Mouse (Mus musculus) heart, embryonic 11.5 days (tissue): ENCODE measurements around the gene Spata32. TPM values are rescaled to one million over a fixed set of nuclear protein-coding genes. Genes with fewer than 3 reads are reported as not detected.

Experiments used
- ATAC-seq: fragments of 200-750 bp; cut with Nextera tagmentation; replicated peaks from 2 replicates; pipeline ENCODE4 v1.8.0; 2017; ENCODE audit warnings: moderate library complexity; ENCODE audit not compliant: insufficient number of reproducible peaks, low FRiP score, low TSS enrichment
- H3K27ac ChIP-seq: fragments of 300-500 bp; sonication (generic); 2 replicates; pipeline ENCODE4 v1.5.1; 2014; ENCODE audit warnings: mild to moderate bottlenecking, low read depth, low read length
- H3K27me3 ChIP-seq: fragments of 300-500 bp; sonication (generic); 2 replicates; pipeline ENCODE4 v1.6.1; 2014; ENCODE audit warnings: mild to moderate bottlenecking, low read length, mixed read lengths; ENCODE audit not compliant: control insufficient read depth, insufficient read depth
- H3K36me3 ChIP-seq: fragments of 300-500 bp; sonication (generic); 2 replicates; pipeline ENCODE4 v1.6.1; 2014; ENCODE audit warnings: mild to moderate bottlenecking, low read length, moderate library complexity, mixed read lengths; ENCODE audit not compliant: control insufficient read depth, insufficient read depth
- H3K4me1 ChIP-seq: fragments of 300-500 bp; sonication (generic); 2 replicates; pipeline ENCODE4 v1.6.1; 2014; ENCODE audit warnings: low read length; ENCODE audit not compliant: control insufficient read depth, insufficient read depth
- H3K4me2 ChIP-seq: fragments of 300-500 bp; sonication (generic); 2 replicates; pipeline ENCODE4 v1.6.1; 2014; ENCODE audit warnings: mild to moderate bottlenecking, moderate library complexity
- H3K4me3 ChIP-seq: fragments of 300-500 bp; sonication (generic); 2 replicates; pipeline ENCODE4 v1.5.1; 2014; ENCODE audit warnings: low read depth, low read length
- H3K9ac ChIP-seq: fragments of 300-500 bp; sonication (generic); 2 replicates; pipeline ENCODE4 v1.6.1; 2014; ENCODE audit warnings: mild to moderate bottlenecking, low read depth, low read length, moderate library complexity
- H3K9me3 ChIP-seq: fragments of 300-500 bp; sonication (generic); replicated peaks from 2 replicates; pipeline ENCODE4 v1.6.1; 2016; ENCODE audit warnings: low read length; ENCODE audit not compliant: control insufficient read depth
- WGBS: fragments of 180-500 bp; shearing (Covaris S2); extraction: QIAGEN DNeasy Blood & Tissue Kit; methylation state at CpG from one replicate; pipeline ENCODE4 v1.1.7; 2014; ENCODE audit not compliant: insufficient replicate concordance; 5-methylcytosine and 5-hydroxymethylcytosine counted together
- polyA plus RNA-seq: library from polyadenylated mRNA; unstranded; fragments of >200 nt; fragmentation: Nextera tagmentation; extraction: Ambion mirVana; gene quantifications from 2 replicates; pipeline ENCODE4 v1.2.1, GENCODE M21; 2014

Gene Spata32
- not detected in 2 replicates for polyA plus RNA-seq

DNA sequence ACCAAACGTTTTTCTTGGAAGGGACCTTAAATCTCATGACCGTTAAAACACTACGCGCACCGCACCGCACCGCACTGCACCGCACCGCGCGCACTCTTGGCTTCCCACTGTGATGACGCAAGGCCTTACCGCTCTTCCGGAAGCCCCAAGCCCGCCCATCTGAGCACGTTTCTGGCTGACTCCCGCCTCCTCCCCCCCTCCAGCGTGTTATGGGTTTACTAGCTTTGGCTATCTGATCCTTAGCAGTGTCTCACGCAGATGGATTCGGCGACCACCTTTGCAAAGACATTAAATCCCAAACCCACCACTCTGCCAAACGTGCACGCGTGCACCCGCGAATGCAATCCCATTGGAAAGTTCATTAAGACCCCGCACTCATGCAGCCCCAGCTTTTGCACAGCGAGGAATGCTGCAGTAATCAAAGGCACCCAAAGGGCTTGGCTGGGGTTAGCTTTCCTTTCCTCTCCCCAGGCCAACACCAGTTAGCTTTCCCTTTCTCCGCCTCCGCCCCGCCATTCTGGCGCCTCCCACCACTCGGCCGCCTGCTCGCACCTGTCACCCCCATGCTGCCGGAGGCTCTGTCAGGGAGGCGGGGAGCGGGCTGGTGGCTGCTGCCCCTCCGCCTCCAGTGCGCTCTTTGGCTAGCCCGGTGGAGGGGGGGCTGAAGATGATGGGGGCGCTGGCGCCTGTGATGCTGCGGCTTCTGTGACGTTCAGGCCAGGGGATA, at the start of gene Spata32:
Spata32 (minus strand) TSS at position 643 of the 727 bp plus-strand sequence.
- no peaks in the 10 kb centered on the region for H3K36me3 ChIP-seq
- H3K27me3 ChIP-seq = peaks cover 15% of the 10 kb centered on the region
- 3% methylated on average over 45 of the region's 45 CpGs for WGBS
- H3K9ac ChIP-seq = peak within 1 kb of the TSS; percentile 62; the same call in 1 of the 2 replicates
- H3K27ac ChIP-seq = no peak within 1 kb of the TSS
- H3K4me2 ChIP-seq = peak within 1 kb of the TSS; percentile 96
- peak within 1 kb of the TSS; percentile 53 for H3K4me3 ChIP-seq
- H3K9me3 ChIP-seq = no peaks in the 10 kb centered on the region
- peak; percentile 44; the same call in 1 of the 2 replicates for ATAC-seq
- H3K4me1 ChIP-seq = 0 out of 2 replicates have a peak, but pooled peaks cover 5% of the 10 kb centered on the region

DNA sequence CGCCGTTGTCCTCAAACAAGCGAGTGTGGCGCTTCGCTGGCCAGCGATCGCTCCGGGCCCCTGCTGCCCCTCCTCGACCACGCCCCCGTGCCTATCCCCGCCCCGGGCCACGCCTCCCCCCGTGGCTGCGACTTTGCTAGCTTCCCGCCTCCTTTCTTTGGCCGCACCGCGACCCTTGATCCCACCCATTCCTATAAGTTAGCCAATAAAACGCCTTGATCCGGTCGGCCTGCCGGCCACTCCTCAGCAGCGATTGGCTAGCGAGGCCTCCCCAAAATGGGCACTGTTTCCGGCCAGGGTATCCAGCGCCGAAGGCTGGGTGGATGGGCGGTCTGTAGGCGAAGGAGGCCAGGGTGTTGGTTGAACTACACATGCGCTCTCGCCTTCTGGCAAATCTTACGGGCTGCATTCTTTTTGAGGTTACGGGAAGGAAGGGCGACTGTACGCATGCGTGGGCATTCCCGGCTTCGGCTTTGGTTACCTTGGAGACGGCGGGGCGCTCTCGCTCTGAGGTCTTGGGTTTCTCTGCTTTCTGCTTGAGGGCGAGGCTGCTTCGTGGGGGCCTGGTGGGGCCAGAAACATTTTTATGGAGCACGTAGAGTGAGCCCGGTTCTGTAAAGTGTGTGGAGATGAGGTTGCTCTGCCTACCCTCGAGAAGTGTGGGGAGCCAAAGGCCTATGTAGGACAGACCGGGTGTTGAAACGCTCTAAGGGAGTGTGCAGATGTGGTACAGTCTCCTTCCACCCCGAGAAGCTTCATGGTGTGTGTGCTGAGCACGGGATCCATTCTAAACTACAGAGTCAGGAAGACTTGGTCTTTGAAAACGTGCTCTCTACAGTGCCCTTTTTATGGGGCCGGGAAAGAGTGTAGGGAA, 49.4 kb upstream of the Spata32 start, which contains the start of gene Map3k14:
Map3k14 (minus strand) TSS at position 127 of the 874 bp plus-strand sequence.
- peak; percentile 98 for ATAC-seq
- H3K36me3 ChIP-seq = no peaks in the 10 kb centered on the region
- H3K27me3 ChIP-seq = no peaks in the 10 kb centered on the region
- H3K9me3 ChIP-seq = no peaks in the 10 kb centered on the region
- H3K4me3 ChIP-seq = peak within 1 kb of the TSS; percentile 65
- 2% methylated on average over 55 of the region's 55 CpGs for WGBS
- H3K4me2 ChIP-seq = peak within 1 kb of the TSS; percentile 87
- H3K4me1 ChIP-seq = peaks cover 13% of the 10 kb centered on the region
- peak within 1 kb of the TSS; percentile 74 for H3K27ac ChIP-seq
- H3K9ac ChIP-seq = peak within 1 kb of the TSS; percentile 77

DNA sequence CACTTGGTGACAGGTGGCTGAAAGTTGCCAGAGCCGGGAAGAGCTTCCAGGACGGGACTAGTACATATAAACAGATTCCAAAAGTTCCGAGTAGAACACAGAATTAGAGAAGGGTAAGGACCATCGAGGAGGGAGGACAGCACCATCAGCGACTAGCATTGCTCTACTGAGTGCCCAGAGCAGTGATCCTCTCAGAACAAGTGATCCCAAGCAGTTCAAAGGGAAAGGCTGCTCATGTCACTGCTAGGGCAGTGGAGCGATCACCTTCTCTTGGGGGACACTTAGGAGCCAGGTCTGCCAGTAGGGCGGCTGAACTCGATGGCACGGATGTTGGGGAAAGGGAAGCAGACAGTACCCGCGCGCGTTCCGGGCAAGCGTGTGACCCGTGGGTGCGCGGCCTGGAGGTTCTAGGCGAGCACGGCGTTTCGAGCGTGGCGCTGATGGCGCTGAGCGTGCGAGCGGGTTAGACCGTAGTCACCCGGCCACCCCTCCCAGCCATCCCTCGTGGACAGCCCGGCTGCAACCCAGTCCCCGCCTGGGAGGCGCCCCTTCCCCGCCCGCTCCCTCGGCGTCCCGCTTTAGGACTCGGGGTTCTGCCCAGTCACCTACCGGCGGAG, 48.6 kb upstream of the Spata32 start:
- Histone ChIP-seq H3K9me3 (no peaks in the 10 kb centered on the region), H3K27me3 (no peaks in the 10 kb centered on the region), H3K27ac (peak overlapping the region; percentile 70), H3K9ac (peak overlapping the region; percentile 77), H3K4me3 (peak overlapping the region; percentile 65), H3K4me1 (peaks cover 19% of the 10 kb centered on the region), H3K36me3 (no peaks in the 10 kb centered on the region), H3K4me2 (peak overlapping the region; percentile 87)
- ATAC-seq = 0 out of 2 replicates have a peak, but pooled peaks have one; percentile 0
- WGBS = under 1% methylated on average over 42 of the region's 42 CpGs

DNA sequence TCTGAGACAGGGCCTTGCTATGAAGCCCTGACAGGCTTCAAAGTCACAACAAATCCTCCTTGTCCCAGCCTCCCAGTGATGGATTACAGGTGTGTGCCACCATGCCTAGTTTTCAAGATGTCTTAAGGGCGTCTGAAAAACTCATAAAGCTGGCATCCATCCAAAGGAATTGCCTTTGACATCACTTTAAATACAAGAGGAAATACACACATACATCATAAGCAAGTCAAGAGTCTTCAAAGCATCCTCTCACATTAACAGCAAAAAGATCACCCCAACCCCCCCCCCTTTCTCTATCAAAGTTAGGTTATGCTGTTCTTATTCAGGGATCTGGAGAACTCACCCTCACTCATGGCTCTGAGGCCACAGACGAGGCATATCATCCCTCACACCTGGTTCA, 47.6 kb upstream of the Spata32 start:
- H3K9ac ChIP-seq = no peak overlapping the region
- H3K4me1 ChIP-seq = peaks cover 19% of the 10 kb centered on the region
- H3K27me3 ChIP-seq = no peaks in the 10 kb centered on the region
- H3K4me3 ChIP-seq = no peak overlapping the region
- WGBS = 66% methylated on average over 2 of the region's 2 CpGs
- peak overlapping the region; percentile 87; the same call in 1 of the 2 replicates for H3K4me2 ChIP-seq
- no peaks in the 10 kb centered on the region for H3K9me3 ChIP-seq
- no peak for ATAC-seq
- H3K36me3 ChIP-seq = no peaks in the 10 kb centered on the region
- H3K27ac ChIP-seq = no peak overlapping the region

DNA sequence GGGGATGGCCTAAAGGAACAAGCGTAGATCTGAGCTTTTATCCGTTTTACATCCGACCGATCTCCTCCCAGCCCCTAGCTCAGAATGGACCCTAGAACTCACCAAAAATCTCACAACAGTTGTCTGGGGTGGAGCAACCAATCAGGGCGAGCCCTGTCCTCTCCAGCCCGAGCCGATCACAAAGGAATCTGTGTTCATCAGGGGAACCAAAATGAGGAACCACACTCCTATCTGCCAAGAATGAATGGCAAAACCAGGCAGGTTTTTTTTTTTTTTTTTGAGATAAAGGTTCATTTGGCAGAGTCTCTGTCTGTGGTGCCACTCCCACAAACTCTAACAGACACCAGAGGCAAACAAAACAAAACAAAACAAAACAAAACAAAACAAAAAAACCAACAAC, 47.0 kb upstream of the Spata32 start:
- 59% methylated on average over 7 of the region's 7 CpGs for WGBS
- Histone ChIP-seq H3K27ac (no peak overlapping the region), H3K9ac (no peak overlapping the region), H3K36me3 (no peaks in the 10 kb centered on the region), H3K9me3 (no peaks in the 10 kb centered on the region), H3K4me1 (peaks cover 19% of the 10 kb centered on the region), H3K4me2 (no peak overlapping the region), H3K4me3 (no peak overlapping the region), H3K27me3 (no peaks in the 10 kb centered on the region)
- no peak for ATAC-seq

DNA sequence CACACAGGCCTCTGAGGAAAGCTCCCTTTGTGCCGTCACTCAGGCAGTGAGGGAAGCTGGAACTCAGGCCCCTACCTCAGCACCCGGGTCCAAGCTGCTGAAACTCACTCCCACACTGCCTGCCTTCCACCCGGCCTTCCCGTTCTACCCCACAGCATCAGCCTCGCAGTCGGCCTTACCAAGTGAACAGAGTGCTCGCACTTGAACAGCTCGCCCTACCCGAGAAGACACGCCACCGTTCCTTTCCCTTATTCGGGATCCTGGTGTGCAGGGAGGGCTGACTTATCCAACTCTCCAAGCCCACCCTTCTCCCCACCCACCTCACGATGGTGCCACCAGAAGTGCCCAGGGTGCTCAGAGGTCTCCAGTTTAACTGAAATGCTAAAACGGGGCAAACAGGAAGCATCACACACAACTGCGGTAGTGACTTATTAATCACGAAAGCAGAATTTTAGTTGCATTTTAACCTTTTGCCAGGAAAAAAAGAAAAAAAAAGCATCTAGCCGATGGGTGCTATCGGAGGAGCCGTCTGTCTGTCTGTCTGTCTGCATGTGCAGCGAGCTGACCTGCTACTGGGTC, 46.3 kb upstream of the Spata32 start:
- Histone ChIP-seq H3K4me1 (peaks cover 19% of the 10 kb centered on the region), H3K9ac (no peak overlapping the region), H3K36me3 (no peaks in the 10 kb centered on the region), H3K4me2 (no peak overlapping the region), H3K9me3 (no peaks in the 10 kb centered on the region), H3K4me3 (no peak overlapping the region), H3K27me3 (no peaks in the 10 kb centered on the region), H3K27ac (no peak overlapping the region)
- WGBS = 84% methylated on average over 20 of the region's 20 CpGs
- ATAC-seq = no peak

DNA sequence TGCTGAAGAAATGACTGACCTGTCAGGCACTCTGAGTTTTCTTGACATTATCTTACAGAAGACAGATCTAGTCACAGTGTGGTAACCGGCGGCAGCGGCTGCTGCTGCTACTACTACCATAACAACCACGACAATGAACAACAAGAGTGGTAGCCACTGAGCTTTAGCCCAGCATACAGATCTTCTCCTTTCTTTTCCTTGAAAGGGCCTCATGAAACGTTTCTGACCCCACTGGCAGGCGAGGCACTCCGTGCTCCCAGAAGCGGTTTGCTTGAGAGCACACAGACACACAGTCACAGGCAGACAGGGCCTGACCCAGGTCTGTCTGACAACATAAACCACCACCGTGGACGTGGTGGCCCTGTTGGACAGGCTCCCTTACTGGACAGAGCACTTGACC, 45.3 kb upstream of the Spata32 start:
- Histone ChIP-seq H3K9ac (no peak overlapping the region), H3K4me2 (no peak overlapping the region), H3K27ac (no peak overlapping the region), H3K4me1 (peaks cover 19% of the 10 kb centered on the region), H3K9me3 (no peaks in the 10 kb centered on the region), H3K4me3 (no peak overlapping the region), H3K27me3 (0 out of 2 replicates have a peak, but pooled peaks cover 3% of the 10 kb centered on the region), H3K36me3 (no peaks in the 10 kb centered on the region)
- 59% methylated on average over 10 of the region's 10 CpGs for WGBS
- no peak for ATAC-seq
